Mouse (Mus musculus) kidney, adult 9 months (tissue): ENCODE measurements around the gene Hist2h2aa2.
A peak's percentile ranks its signal among the peaks of the same experiment; 100 is the strongest.
"Not testable (repeated sequence)": the region's sequence is repeated elsewhere in the genome, so short reads cannot be mapped to it uniquely, and the experiment has no call there.

Source experiments
- DNase-seq: peaks from one replicate; pipeline ENCODE4 v3.0.0; 2022

Hist2h2aa2 gene

DNA sequence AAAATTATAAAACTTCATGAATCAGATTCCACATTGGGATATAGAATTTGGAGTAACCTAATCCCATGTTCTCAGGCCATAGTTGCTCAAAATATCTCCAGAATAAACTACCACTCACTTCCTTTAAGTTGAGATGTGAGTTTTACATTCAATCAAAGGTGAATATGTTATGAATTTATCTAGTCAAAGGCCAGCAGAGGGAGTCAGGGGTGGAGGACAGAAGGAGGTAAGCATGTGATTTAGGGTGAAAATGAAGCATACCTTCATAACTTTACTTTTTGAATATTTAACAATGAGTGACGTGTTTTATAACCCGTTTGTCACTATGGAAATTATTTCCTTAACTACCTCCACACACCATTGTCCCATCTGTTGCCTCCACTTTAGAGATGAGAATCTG, 5.2 kb downstream of the Hist2h2aa2 start:
- DNase-seq: no peak

- no peak for DNase-seq
Observed at GRCm38 (mm10) chr3:96231758-96232120, 8.3 kb downstream of the Hist2h2aa2 start.

GRCm38 (mm10) chr3:96230910-96231757, 8.9 kb downstream of the Hist2h2aa2 start:
- DNase-seq: no peak

DNA sequence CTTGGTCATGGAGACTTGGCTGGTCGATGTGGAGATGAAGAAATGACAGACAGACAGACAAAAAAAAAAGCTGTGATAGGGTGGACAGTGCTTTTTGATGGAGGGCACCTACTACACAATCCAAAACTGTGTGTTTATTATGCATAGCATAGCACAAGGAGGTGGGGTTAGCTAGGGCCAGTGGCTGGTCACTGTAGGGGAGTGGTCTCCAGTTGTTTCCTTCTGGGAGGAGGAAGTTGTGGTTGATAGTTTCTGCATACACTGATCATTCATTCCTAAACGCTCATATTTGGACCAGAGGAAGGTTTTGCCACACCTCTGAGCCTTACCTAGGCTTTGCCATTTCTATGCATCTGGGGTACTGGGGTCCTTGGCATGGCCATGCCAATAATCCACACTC, 9.7 kb downstream of the Hist2h2aa2 start:
- no peak for DNase-seq

DNA sequence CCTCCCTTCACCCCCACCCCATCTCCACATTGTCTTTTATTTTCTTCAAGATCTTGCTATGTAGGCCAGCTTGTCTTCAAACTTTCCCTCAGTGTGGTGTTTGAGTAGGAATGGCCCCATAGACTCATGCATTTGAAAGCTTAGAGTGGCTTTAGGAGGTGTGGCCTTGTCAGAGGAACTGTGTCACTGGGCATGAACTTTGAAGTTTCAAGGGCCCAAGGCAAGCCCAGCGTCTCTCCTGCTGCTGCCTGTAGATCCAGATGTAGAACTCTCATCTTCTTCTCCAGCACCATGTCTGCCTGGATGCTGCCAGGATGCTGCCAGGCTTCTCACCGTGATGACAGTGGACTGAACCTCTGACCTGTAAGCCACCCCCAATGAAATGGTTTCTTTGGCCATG, 11.2 kb downstream of the Hist2h2aa2 start:
- DNase-seq: no peak

DNA sequence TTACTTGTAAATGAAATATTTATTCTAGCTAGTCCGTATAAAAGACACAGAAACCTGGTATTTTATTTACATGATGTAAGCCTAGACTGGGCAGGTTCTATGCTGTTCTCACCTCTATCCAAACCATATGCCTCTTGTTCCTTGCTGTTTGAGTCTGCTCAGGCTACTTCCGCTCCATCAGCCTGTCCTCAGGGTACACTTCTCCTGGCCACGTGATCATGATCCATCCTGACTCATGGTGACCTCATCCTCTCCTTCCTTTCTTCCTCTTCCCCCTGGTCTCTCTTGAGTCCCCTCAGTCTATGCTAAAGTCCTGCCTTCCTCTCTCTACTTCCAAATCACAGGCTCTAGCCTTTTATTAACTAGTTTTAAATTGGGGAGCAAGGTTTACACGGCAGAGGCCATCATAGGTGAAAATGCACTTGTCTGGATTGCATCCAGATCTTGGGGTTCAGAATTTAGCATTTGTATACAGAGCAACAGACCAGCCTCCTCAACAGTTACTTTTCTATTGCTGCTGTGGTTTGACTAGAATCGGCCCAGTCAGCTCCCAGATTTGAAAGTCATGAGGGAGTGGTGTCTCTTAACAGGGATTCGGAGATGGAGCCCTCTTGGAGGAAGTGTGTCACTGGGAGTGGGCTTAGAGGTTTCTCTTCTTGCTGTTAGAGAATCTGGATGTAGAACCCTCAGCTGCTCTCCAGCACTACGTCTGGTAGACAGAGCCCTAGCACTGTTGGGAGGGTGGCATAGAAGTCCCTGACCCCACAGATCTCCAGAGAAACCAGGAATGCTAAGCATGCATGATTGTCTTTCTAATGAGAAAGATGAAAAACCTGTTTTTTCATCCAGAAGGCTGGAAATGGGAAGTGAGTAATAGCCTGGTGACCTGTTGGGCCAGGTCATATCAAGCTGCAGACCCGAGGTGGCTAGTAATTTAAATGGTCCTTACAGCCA, 13.1 kb downstream of the Hist2h2aa2 start:
- DNase-seq: no peak

GRCm38 (mm10) chr3:96225421-96225820, 14.7 kb downstream of the Hist2h2aa2 start:
- DNase-seq: no peak

- DNase-seq: no peak
Observed at GRCm38 (mm10) chr3:96222774-96223173, 17.3 kb downstream of the Hist2h2aa2 start.

- peak; percentile 33 for DNase-seq
Observed at GRCm38 (mm10) chr3:96221640-96222038, 18.4 kb downstream of the Hist2h2aa2 start.

DNA sequence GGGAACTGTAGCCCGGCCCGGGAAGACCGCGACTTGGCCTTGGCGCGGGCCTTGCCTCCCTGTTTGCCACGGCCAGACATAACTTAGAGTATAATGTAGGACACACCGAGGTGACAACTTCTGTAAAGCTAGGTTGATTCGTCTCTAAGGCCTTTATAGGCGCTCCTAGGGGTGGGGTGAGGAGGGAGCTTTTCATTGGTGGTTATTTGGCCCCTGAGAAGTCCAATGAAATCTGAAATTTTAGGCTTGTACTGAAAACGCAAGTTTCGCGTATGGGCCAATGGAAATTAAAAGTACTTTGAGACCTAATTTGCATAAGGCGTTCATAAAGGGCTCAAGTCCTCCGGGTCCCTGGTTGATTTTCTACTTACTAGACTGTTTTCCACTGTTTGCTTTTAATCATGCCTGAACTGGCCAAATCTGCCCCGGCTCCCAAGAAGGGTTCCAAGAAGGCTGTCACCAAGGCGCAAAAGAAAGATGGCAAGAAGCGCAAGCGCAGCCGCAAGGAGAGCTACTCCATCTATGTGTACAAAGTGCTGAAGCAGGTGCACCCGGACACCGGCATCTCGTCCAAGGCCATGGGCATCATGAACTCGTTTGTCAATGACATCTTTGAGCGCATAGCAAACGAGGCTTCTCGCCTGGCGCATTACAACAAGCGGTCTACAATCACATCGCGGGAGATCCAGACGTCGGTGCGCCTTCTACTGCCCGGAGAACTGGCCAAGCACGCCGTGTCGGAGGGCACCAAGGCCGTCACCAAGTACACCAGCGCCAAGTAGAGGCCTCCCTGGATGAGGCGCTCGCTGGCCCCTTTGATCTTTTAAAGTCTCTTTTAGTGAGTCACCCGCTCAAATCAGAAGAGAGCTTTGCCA, 19.1 kb downstream of the Hist2h2aa2 start, which contains the start of the genes Hist2h2ac and Hist2h2be:
Hist2h2ac (minus strand) TSS at position 116 of the 875 bp plus-strand sequence.
Hist2h2be (plus strand) TSS at position 355 of the 875 bp plus-strand sequence.
- peak; percentile 97 for DNase-seq

DNA sequence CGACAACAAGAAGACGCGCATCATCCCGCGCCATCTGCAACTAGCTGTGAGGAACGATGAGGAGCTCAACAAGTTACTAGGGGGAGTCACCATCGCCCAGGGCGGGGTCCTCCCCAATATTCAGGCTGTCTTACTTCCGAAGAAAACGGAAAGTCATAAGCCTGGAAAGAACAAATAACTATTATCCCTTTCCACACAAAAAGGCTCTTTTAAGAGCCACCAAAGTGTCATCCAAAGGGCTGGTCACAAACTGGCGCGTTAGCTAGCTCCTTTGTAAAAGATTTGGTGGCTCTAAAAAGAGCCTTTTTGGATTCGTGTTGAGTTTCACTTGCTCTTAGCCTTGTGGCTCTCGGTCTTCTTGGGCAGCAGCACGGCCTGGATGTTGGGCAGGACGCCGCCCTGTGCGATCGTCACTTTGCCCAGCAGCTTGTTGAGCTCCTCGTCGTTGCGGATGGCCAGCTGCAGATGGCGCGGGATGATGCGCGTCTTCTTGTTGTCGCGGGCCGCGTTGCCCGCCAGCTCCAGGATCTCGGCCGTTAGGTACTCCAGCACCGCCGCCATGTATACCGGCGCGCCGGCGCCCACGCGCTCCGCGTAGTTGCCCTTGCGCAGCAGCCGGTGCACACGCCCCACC, 19.8 kb downstream of the Hist2h2aa2 start:
- DNase-seq: not testable (repeated sequence)

DNA sequence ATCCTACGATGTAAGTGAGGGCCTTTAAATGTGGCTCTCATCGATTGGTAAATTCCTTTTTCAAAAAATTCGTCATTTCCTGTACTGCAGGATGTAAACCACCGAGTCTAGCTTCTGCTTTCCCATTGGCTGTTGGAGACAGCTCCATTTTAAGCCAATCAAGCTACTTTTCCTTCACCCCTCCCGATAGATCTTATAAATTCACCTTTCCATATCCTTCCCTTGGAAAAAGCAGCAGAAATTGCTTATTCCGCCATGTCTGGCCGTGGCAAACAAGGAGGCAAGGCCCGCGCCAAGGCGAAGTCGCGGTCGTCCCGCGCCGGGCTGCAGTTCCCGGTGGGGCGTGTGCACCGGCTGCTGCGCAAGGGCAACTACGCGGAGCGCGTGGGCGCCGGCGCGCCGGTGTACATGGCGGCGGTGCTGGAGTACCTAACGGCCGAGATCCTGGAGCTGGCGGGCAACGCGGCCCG, 20.4 kb downstream of the Hist2h2aa2 start, which contains the start of the genes Bola1 and Hist2h2ab:
Bola1 (minus strand) TSS at position 49 of the 470 bp plus-strand sequence.
Hist2h2ab (plus strand) TSS at position 205 of the 470 bp plus-strand sequence.
- DNase-seq: peak; percentile 92

DNA sequence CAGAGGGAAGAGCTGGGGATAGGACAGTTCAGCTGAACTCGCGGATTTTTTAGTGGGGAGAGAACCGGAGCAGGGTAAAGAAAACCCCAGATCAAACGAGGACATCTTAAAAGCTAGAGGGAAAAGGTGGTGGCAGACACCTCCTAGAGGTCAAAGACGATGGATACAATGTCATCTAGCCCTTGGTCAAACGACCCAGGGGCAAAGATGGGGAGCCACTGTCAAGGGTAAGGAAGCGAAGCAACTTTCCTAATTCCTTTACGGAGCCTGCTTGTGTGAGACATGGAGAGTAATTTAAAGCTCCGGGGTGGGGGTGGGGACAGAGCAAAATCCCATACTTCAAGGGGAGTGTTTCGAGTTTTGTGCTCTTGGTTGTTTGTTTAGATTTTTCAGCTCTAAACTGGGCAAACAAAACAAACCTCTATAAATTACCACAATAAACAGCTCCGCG, 20.9 kb downstream of the Hist2h2aa2 start:
- peak; percentile 53 for DNase-seq

DNA sequence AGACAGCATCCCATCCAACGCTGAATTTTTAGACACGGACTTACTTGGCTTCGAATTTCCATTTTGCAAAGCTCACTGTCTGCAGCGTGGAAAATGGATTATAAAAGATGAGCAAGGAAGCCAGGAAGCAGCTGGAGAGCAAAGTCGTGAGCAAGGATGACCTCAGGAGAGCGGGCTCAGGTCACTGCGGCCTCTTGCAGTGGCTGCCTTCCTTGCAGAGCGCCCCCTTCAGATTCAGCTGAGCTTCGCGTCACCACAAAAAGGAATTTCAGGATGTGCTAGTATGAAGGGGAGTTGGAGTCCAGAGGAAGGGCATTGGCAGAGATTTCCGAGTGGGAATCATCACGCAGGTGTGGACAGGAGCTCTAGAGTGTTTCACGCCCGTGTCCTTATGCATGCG, 30.8 kb downstream of the Hist2h2aa2 start:
- no peak for DNase-seq

DNA sequence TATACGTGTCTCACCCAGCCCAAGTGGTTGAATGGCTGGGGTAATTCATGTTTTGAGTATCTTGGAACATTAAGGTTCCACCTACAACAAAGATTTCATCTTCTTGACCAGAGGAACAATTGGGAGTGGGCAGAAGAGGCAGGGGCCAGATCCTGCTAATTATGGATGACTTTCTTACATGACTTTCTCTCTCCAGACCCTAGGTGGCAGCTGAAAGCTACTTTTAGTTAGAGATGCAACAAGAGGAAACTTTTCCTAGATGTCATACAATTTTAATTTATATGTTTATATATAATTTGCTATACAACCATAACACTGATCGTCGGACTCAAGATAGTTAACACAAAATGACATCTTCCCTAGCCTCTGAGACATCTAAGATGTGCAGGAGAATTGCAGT, 32.3 kb downstream of the Hist2h2aa2 start:
- no peak for DNase-seq

DNA sequence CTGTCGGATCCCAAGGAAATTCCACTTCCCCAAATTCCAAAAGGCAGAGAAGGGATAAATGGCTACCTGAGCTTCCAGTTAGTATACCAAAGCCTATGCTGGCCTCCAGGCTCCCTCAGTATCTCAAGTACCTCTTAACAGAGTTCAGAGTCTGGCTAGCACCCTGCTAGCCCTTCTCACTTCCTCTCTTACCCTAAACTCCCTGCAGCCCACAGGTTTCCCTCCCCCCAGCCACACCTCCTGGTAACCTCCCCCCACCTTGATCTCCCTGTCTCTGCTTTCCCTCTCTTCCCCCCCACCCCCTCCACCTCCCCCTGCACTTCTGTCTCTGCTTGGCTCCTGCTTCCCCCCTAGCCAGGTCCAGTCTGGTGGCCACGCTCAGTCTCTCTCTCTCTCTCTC, 40.3 kb downstream of the Hist2h2aa2 start:
- DNase-seq: no peak

DNA sequence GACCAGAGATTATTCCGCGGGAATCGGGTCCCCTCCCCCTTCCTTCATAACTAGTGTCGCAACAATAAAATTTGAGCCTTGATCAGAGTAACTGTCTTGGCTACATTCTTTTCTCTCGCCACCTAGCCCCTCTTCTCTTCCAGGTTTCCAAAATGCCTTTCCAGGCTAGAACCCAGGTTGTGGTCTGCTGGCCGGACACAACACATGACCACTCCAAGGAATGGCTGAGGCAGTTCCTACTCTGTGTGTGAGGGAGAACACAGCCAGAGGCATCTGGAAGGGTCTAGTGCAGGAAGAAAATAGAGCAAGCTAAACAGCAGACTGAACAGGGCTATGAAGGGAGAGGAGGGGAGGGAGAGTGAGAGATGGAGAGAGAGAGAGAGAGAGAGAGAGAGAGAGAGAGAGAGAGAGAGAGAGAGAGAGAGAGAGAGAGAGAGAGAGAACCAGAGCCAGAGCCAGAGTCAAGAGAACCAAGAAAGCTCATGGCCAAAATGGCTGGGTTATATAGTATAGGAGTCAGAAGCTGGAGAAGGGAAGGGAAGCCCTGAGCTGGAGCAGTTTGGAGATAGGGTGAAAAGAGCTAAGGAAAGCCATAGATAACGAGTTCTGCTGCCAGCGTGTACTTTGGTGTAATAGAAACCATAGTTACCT, 41.4 kb downstream of the Hist2h2aa2 start:
- DNase-seq: not testable (repeated sequence)

DNA sequence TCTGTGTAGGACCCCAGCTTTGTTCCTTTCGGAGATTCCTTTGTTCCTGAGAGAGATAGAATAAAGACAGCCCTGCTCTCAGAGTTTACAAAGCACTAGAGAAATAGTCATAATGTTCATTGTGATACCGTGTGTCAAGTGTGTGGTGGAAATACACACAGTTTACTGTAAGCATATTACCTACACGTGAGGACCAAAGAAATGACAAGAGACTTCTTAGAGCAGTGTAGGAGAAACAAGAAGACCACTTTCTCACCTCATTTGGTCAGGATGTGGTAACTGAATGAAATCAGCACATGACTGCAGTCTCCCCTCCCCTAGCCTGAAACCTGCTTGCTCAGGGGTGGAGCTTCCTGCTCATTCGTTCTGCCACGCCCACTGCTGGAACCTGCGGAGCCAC, 41.9 kb downstream of the Hist2h2aa2 start:
- peak; percentile 59 for DNase-seq

GRCm38 (mm10) chr3:96197129-96197749, 42.8 kb downstream of the Hist2h2aa2 start:
- DNase-seq: peak; percentile 93

- DNase-seq: no peak
Observed at GRCm38 (mm10) chr3:96196437-96197128, 43.5 kb downstream of the Hist2h2aa2 start.
